Mouse (Mus musculus) v-Abl transformed pro-B cells (cell line): Measurements from ENCODE around the gene Golt1a.

Experiments used
- in situ Hi-C, 2 experiments: fragments of 400-800 bp; cut with MboI; formaldehyde crosslinking; loops; one replicate each; pipeline ENCODE4 v1.15.1; 2025; ENCODE audit not compliant: unreplicated experiment in 2 of 2

The Golt1a gene

GRCm38 (mm10) chr1:133309652-133310267 lies at the start of gene Golt1a:
Gene Golt1a, plus strand, starts transcription at chr1:133309800.
- in situ Hi-C loops = loop anchor here (5.0 to 10.0 kb wide), 9 partner anchors 65 to 595 kb away; partner anchors contain the start of gene Optc (in 1 of the 2)

DNA sequence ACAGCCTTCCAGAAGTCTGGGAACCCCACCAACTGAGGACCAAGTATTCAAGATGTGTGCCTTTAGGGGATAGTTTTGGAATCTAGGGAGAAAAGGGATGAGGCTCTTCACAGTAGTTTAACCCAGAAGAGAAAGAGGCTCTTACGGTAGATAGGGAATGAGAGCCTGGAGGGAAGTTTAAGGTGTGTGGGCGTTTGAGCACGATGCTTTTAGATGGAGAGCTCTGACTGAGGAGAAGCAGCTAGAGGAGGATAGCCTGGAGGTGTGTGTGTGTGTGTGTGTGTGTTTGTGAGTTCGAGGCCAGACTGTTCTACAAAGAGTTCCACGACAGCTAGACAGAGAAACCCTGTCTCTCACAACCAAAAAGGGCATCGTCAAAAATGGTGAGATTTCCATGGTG lies 47.0 kb upstream of the Golt1a start:
- in situ Hi-C loops = no loop called here

GRCm38 (mm10) chr1:133263134-133263533 lies 46.5 kb upstream of the Golt1a start:
- in situ Hi-C loops = no loop called here

DNA sequence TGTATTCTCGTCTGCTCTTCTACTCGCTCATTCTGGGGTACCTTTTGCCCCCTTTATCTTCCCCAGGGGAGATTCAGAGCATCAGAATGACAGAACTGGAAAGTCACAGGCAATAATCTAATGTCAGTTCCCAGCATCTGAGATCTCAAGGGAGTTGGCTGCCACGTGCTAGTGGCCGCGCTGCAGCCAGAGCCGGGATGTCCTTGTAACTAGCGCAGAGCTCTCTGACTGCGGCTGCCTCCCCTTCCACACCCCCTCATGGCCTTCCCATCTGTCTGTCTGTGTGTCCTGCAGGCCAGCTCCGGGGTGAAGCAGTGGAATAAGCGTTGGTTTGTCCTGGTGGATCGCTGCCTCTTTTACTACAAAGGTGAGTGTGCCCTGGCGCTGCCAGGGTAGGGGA lies 45.2 kb upstream of the Golt1a start:
- in situ Hi-C loops = no loop called here

DNA sequence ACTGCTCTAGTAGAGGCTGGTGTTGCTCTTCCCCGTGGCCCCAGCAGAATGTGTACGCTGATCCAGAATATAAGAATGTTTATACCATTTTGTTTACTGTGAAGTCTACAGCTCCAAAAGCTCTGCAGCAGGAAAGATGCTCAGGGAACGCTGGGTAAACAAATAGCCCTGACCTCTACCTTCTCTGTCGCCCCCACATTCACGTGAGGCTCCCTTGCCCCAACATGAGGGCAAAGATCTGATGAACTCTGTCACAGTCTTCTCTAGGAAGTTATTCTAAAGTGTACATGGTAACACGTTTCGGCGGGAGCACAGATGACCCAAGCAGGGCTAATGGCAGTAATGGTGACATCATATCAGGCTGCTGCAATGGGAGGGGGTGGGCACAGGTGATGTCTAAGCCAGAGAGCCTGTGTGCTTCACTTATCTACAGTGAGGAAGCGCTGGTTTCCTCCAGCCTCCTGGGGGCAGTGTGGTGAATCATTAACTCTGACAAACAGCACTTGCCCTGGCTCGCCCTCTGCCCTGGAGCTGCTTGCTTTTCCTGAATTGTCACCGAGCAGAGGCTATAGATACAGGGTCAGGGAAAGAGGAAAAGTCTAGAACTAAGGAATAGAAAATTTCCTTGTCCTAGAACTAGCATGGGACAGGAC lies 44.4 kb upstream of the Golt1a start:
- in situ Hi-C loops = no loop called here

DNA sequence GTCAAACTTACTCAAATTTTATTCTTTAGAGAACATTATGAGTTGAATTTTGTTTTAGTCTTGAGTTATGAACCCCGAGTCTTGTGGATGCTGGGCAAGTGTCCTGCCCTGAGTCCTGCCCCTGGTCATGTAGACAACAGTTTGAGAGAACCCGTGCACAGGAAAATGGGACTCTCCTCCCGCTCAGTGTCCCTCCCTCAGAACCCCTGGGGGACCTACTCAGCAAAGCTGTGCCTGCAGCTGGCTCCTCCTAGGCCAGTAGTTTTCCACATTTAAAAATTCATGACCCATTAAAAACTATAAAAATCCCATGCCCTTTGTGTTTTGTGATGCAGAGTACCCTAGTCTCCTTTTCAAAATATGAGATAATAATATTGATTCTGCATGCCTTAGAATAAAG lies 42.5 kb upstream of the Golt1a start:
- in situ Hi-C loops = no loop called here

GRCm38 (mm10) chr1:133267813-133268492 lies 41.6 kb upstream of the Golt1a start:
- in situ Hi-C loops = no loop called here

GRCm38 (mm10) chr1:133268503-133268902 lies 41.1 kb upstream of the Golt1a start:
- in situ Hi-C loops = no loop called here

DNA sequence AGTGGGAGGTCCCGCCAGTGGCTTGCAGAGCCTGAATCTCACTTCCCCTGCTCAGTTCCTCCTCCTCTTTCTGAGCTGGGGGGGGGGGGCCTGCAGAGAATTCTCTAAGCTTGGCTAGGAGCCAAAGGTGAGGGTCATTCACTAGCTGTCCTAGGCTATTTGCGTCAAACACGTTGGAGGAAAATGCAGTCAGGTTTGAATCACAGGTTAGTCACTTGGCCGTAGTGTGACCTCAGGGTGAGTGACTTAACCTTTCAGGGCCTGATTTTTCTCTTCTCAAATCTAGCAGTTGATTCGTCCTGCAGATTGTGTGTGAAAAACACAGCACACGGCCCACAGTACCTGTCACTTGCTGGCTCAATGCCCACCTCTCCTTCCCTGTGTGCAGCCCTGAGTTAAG lies 39.3 kb upstream of the Golt1a start:
- in situ Hi-C loops = no loop called here

- in situ Hi-C loops = no loop called here
Measured at GRCm38 (mm10) chr1:133274163-133274562, 35.4 kb upstream of the Golt1a start.

DNA sequence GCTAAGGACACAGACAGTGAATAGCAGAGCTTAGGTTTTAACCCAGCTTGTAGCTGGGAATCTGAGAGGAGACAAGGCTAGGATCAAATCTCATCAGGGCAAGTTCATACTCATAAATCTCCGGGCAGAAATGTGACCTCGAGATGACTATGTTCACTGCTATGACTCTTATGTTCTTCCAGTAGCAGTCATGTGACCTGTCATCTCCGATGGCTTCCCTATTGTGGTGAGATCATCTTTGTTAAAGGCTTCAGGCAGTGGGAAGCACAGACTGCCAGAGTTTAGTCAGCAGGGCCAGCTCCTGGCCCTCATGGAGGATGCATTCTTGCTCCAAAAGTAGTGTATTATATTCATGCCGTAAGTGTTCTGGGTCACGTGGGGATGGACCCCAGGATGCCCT lies 32.6 kb upstream of the Golt1a start:
- in situ Hi-C loops = no loop called here

- in situ Hi-C loops = no loop called here
Measured at GRCm38 (mm10) chr1:133278539-133278938, 31.1 kb upstream of the Golt1a start.

DNA sequence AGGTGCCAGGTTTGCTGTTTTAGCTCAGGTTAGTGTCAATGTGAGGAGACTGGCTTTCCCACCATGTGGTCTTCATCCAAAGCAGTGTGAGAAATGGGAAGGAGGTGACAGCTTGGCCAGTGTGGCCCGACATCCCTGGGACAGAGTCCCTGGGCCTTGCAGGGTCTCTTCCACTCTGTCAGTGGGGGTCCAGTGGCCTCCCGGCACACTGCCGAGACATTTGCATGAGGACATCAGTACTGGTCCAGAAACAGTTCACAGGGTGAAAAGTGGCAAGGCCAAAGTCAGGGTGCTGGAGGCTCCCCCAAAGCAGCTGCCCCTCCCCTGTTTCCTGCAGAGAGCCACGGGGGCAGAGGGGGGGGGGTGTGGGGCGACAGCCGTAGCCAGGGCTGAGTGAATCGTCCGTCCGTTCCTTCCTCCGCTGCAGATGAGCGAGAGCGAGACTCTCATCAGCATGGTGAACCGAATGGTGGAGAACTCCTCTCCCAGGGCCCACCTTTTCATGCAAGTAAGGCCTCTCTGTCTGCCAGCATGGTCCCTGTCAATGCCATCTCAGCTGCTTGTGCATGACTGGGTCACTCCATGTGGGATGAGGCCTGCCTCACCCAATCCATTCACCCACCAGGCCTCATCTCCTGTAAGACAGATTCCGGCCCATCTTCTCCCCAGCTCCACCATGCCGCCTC lies 30.5 kb upstream of the Golt1a start:
- in situ Hi-C loops = no loop called here

DNA sequence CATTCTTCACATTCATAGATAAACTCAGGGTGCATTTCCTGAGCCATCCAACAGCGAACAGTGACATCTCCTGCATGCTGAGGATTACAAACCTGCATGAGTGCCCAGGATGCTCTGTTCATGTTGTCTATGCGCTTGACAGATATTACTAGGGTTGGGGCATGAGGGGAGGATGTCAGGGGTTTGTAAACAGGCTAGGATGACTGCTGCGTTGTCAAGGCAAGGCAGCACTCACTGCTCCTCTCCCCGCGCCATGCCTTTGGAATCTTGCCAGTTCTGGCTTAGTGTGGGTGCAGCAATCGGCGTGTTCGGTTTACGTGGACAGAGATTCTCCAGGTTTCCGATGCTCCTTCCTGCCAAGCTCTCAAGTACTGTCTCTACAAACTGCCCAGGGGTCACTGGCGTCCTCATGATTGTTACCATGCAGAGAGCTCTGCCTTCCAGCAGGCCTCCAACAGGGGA lies 29.9 kb upstream of the Golt1a start:
- in situ Hi-C loops = no loop called here

DNA sequence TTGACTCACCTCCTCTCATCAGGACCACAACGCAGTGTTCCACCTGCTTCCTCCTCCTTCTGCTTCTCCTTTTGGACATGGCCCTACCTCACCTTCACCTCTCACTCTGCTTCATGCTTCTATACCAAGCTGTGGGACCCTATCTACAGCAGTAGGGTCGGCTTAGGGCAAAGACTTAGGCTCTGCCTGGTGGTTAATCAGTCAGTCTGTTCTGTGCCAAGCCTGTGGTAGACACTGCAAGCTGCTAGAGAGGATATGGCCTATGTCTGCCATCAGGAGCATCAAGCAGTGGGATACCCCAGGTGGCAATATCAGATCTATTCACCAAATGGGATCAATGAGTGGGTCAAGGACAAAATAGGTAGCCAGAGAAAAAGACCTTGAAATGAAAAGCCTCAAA lies 29.1 kb upstream of the Golt1a start:
- in situ Hi-C loops = no loop called here

- in situ Hi-C loops = no loop called here
Measured at GRCm38 (mm10) chr1:133285907-133286306, 23.7 kb upstream of the Golt1a start.

DNA sequence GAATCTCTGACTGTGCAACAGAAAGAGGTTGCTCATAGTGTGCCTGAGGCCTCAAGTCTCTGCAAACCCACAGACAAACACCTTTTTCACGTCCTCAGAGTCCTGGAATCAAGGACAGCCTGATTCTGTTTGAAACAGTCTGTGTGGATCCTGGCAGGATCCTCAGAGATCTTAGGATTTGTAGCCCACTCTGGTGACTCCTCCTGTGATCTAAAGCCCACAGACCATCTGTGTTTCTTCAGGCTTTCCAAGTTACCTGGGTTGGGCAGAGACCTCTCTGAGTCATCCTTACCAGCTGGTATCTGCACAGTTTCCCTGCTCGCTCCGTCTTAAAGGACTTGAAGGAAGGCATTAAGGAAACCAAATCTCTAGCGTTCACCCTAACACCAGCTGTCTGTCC lies 22.5 kb upstream of the Golt1a start:
- in situ Hi-C loops = no loop called here

- in situ Hi-C loops = no loop called here
Measured at GRCm38 (mm10) chr1:133287880-133288279, 21.7 kb upstream of the Golt1a start.

- in situ Hi-C loops = no loop called here
Measured at GRCm38 (mm10) chr1:133291888-133292287, 17.7 kb upstream of the Golt1a start.

DNA sequence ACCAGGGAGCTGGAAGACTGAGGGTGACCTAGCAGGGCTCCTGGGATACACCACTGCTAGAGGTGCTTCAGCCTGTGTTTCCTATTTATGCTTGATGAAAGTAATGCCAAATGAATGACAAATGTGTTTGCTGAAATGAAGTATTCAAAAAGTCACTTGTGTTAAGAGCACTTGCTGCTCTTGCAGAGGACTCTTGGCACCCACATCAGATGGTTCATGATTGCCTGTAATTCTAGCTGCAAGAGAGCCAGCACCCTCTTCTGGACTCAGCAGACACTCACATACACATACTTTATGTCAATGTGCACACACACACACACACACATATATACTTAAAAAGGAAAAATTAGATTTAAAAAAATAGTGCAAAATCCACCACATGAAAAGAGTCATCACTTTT lies 17.0 kb upstream of the Golt1a start:
- in situ Hi-C loops = no loop called here

DNA sequence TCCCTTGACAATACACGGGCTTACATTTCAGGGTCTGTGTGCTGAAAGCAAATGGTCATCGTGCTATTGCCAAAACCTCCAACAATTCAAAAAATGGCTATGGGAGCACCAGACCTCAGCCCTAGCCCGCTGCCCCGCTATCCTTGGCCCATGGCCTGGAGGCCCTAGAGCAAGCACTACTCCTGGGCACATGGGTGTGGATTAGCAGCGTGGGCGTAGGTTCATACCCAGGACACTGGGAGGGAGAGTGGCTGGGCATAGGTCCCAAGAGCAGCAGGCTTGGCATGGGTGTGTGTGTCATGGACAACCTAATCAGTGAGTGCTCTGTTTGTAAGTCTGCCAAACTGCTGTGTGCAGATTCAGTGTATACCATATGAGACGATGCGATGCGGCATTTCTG lies 13.2 kb upstream of the Golt1a start:
- in situ Hi-C loops = no loop called here
